Mouse (Mus musculus) heart, embryonic 11.5 days (tissue): ENCODE measurements around the gene Fam206a. TPM values are rescaled to one million over a fixed set of nuclear protein-coding genes. Genes with fewer than 3 reads are reported as not detected.

ENCODE experiments used
- ATAC-seq: fragments of 200-750 bp; cut with Nextera tagmentation; replicated peaks from 2 replicates; pipeline ENCODE4 v1.8.0; 2017; ENCODE audit warnings: moderate library complexity; ENCODE audit not compliant: insufficient number of reproducible peaks, low FRiP score, low TSS enrichment
- H3K27ac ChIP-seq: fragments of 300-500 bp; sonication (generic); 2 replicates; pipeline ENCODE4 v1.5.1; 2014; ENCODE audit warnings: mild to moderate bottlenecking, low read depth, low read length
- H3K27me3 ChIP-seq: fragments of 300-500 bp; sonication (generic); 2 replicates; pipeline ENCODE4 v1.6.1; 2014; ENCODE audit warnings: mild to moderate bottlenecking, low read length, mixed read lengths; ENCODE audit not compliant: control insufficient read depth, insufficient read depth
- H3K36me3 ChIP-seq: fragments of 300-500 bp; sonication (generic); 2 replicates; pipeline ENCODE4 v1.6.1; 2014; ENCODE audit warnings: mild to moderate bottlenecking, low read length, moderate library complexity, mixed read lengths; ENCODE audit not compliant: control insufficient read depth, insufficient read depth
- H3K4me1 ChIP-seq: fragments of 300-500 bp; sonication (generic); 2 replicates; pipeline ENCODE4 v1.6.1; 2014; ENCODE audit warnings: low read length; ENCODE audit not compliant: control insufficient read depth, insufficient read depth
- H3K4me2 ChIP-seq: fragments of 300-500 bp; sonication (generic); 2 replicates; pipeline ENCODE4 v1.6.1; 2014; ENCODE audit warnings: mild to moderate bottlenecking, moderate library complexity
- H3K4me3 ChIP-seq: fragments of 300-500 bp; sonication (generic); 2 replicates; pipeline ENCODE4 v1.5.1; 2014; ENCODE audit warnings: low read depth, low read length
- H3K9ac ChIP-seq: fragments of 300-500 bp; sonication (generic); 2 replicates; pipeline ENCODE4 v1.6.1; 2014; ENCODE audit warnings: mild to moderate bottlenecking, low read depth, low read length, moderate library complexity
- H3K9me3 ChIP-seq: fragments of 300-500 bp; sonication (generic); replicated peaks from 2 replicates; pipeline ENCODE4 v1.6.1; 2016; ENCODE audit warnings: low read length; ENCODE audit not compliant: control insufficient read depth
- WGBS: fragments of 180-500 bp; shearing (Covaris S2); extraction: QIAGEN DNeasy Blood & Tissue Kit; methylation state at CpG from one replicate; pipeline ENCODE4 v1.1.7; 2014; ENCODE audit not compliant: insufficient replicate concordance; 5-methylcytosine and 5-hydroxymethylcytosine counted together
- polyA plus RNA-seq: library from polyadenylated mRNA; unstranded; fragments of >200 nt; fragmentation: Nextera tagmentation; extraction: Ambion mirVana; gene quantifications from 2 replicates; pipeline ENCODE4 v1.2.1, GENCODE M21; 2014

Fam206a gene
- polyA plus RNA-seq, 1 experiment from 2014 or later = 16.7 TPM

DNA sequence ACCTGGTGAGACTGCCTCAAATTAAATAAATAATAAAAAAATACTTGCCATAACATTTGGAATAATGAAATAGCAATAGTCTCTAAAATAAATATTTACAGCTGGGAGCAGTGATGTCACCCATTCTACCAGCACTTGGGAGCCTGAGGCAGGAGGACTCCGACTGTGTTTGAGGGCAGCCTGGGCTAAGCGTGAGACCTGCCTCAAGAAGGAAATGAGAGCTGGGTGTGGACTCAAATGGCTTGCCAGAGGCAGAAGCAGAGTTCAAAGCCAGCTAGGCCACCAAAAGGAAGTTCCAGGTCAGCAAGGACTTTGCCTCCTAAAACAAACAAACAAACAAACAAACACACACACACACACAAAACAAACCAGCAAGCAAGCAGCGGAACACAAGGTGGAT lies 45.3 kb downstream of the Fam206a start:
- no peak overlapping the region for H3K4me2 ChIP-seq
- 93% methylated on average over 3 of the region's 3 CpGs for WGBS
- ATAC-seq = no peak

DNA sequence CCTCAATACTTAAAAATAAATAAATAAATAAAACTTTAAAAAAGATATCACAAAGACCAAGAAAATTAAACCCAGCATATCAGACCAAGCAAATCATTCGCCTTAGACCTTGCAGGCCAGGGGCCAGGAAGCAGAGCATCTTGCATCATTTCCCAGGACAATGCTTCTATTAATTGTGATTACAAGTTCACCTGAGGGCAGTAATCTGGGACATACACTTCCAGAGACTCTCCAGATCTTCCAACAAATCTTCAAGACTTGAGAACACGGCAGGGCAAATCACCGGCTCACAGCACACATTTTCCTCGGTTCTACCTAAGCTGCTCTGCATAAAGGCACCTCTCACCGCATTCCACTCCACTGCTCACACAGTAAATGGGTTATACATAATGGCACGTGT lies 45.9 kb downstream of the Fam206a start:
- no peaks in the 10 kb centered on the region for H3K27me3 ChIP-seq
- H3K36me3 ChIP-seq = peaks cover 4% of the 10 kb centered on the region; the same call in 1 of the 2 replicates
- no peak overlapping the region for H3K4me2 ChIP-seq
- no peak overlapping the region for H3K9ac ChIP-seq
- peaks cover 5% of the 10 kb centered on the region; the same call in 1 of the 2 replicates for H3K4me1 ChIP-seq
- no peak overlapping the region for H3K27ac ChIP-seq
- no peak overlapping the region for H3K4me3 ChIP-seq
- no peaks in the 10 kb centered on the region for H3K9me3 ChIP-seq
- WGBS = 87% methylated on average over 6 of the region's 6 CpGs
- no peak for ATAC-seq

More for the DNA sequence above, 45.3 kb downstream of the Fam206a start:
- no peak overlapping the region for H3K9ac ChIP-seq
- no peak overlapping the region for H3K27ac ChIP-seq
- peaks cover 4% of the 10 kb centered on the region; the same call in 1 of the 2 replicates for H3K36me3 ChIP-seq
- no peaks in the 10 kb centered on the region for H3K9me3 ChIP-seq
- no peak overlapping the region for H3K4me3 ChIP-seq
- H3K4me1 ChIP-seq = peaks cover 5% of the 10 kb centered on the region; the same call in 1 of the 2 replicates
- no peaks in the 10 kb centered on the region for H3K27me3 ChIP-seq

GRCm38 (mm10) chr4:56850724-56851123 lies 48.6 kb downstream of the Fam206a start:
- no peak overlapping the region for H3K4me3 ChIP-seq

DNA sequence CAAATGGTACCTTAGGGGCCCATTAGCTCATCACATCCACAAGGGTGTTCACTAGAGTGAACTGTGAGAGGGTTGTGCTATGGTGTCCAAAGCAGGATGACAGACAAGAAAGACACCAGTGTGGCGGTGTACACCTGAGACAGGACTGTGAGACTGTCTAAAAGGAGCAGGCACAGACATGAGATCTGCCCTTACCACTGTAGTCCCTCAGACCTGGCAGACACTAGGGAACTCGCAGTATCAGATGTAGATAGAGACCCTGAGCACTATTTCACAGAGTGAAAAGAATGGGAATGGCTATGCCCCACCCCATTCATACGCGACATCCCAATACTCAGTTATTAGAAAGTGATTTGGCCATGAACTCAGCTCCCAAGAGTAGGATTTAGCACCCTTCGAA lies 53.8 kb downstream of the Fam206a start:
- no peaks in the 10 kb centered on the region for H3K27me3 ChIP-seq
- no peaks in the 10 kb centered on the region for H3K9me3 ChIP-seq
- H3K4me2 ChIP-seq = no peak overlapping the region
- no peak for ATAC-seq
- no peak overlapping the region for H3K27ac ChIP-seq
- WGBS = 86% methylated on average over 5 of the region's 5 CpGs
- no peak overlapping the region for H3K4me3 ChIP-seq
- H3K36me3 ChIP-seq = no peaks in the 10 kb centered on the region
- no peak overlapping the region for H3K9ac ChIP-seq
- peaks cover 2% of the 10 kb centered on the region; the same call in 1 of the 2 replicates for H3K4me1 ChIP-seq

More at GRCm38 (mm10) chr4:56850724-56851123, 48.6 kb downstream of the Fam206a start:
- WGBS = 9% methylated on average over 6 of the region's 6 CpGs
- Histone ChIP-seq H3K36me3 (no peaks in the 10 kb centered on the region), H3K4me2 (peak overlapping the region; percentile 25; the same call in 1 of the 2 replicates), H3K9me3 (no peaks in the 10 kb centered on the region), H3K27me3 (no peaks in the 10 kb centered on the region), H3K27ac (peak overlapping the region; percentile 35; the same call in 1 of the 2 replicates), H3K4me1 (peaks cover 5% of the 10 kb centered on the region; the same call in 1 of the 2 replicates), H3K9ac (no peak overlapping the region)
- peak; percentile 61; the same call in 1 of the 2 replicates for ATAC-seq

- 86% methylated on average over 8 of the region's 8 CpGs for WGBS
- no peak for ATAC-seq
- Histone ChIP-seq H3K4me3 (no peak overlapping the region), H3K27ac (no peak overlapping the region), H3K9ac (no peak overlapping the region), H3K4me1 (peaks cover under 1% of the 10 kb centered on the region; the same call in 1 of the 2 replicates), H3K36me3 (no peaks in the 10 kb centered on the region), H3K9me3 (no peaks in the 10 kb centered on the region), H3K4me2 (no peak overlapping the region), H3K27me3 (no peaks in the 10 kb centered on the region)
Measured at GRCm38 (mm10) chr4:56856371-56856949, 54.3 kb downstream of the Fam206a start.

GRCm38 (mm10) chr4:56858733-56859132 lies 56.6 kb downstream of the Fam206a start:
- Histone ChIP-seq H3K36me3 (no peaks in the 10 kb centered on the region), H3K9me3 (no peaks in the 10 kb centered on the region), H3K4me3 (no peak overlapping the region), H3K27me3 (no peaks in the 10 kb centered on the region), H3K27ac (no peak overlapping the region), H3K4me1 (peaks cover 5% of the 10 kb centered on the region; the same call in 1 of the 2 replicates), H3K9ac (no peak overlapping the region), H3K4me2 (no peak overlapping the region)
- WGBS = 73% methylated on average over 9 of the region's 9 CpGs
- ATAC-seq = no peak

Other genes with a start within 250 kb of the Fam206a start
- not detected in 2 replicates for gene Gm26657, start 62.3 kb upstream of the Fam206a start, polyA plus RNA-seq
- not detected in 2 replicates for gene Actl7b, start 60.9 kb upstream of the Fam206a start, polyA plus RNA-seq
- 0.20 TPM in 1 of 2 replicates, not detected in the other for gene Actl7a, start 58.9 kb upstream of the Fam206a start, polyA plus RNA-seq
- 38.0 and 53.0 TPM in 2 replicates for gene Elp1, start within 50 bp of the Fam206a start, polyA plus RNA-seq
- 16.5 and 19.1 TPM in 2 replicates for gene Ctnnal1, start 62.8 kb downstream of the Fam206a start, polyA plus RNA-seq
- 9.7 and 12.1 TPM in 2 replicates for gene Tmem245, start 145.1 kb downstream of the Fam206a start, polyA plus RNA-seq
- 0.08 and 0.14 TPM in 2 replicates for gene Frrs1l, start 188.0 kb downstream of the Fam206a start, polyA plus RNA-seq